In the genomic region with DNA sequence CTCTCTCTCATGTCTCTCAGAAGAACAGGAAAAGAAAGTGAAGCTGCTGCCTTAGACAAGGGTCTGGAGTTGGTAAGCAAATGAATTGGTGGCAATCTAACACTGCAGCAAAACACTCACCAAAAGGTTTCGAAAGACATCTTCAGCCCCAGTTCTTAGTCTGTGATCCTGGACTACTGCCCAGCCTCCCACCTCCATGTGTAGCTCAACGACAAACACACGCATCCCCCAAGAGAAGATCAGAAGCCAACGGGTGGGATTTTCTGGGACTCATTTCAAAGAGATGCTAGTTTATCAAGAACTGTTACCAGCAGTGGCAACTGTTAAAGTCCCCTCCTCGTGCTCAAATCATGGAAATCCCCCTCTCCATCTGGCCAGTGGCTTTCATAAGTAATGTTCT, we compare ENCODE assay signal across 5 mouse cellular contexts.
"Had no signal": no experiment of that assay in that cellular context is flagged by ENCODE, and none has a peak within 500 bp of the region (broad histone marks: within the 10 kb centered on the region; RNA-seq: fewer than 3 reads in every experiment).

No protein-coding gene starts in this region.

- DNase-seq: kidney, adult 18-20 months; kidney, postnatal 10 days; kidney, postnatal 4 days; liver; thymus, postnatal 36 days had no signal
